Mouse (Mus musculus) brain, embryonic 18.5 days (tissue): ENCODE measurements around the gene Vars2.

ENCODE experiments used
- DNase-seq: peaks from one replicate; pipeline ENCODE4 v3.0.0-alpha.2; 2012; ENCODE audit warnings: low read depth, low spot score

The Vars2 gene

DNA sequence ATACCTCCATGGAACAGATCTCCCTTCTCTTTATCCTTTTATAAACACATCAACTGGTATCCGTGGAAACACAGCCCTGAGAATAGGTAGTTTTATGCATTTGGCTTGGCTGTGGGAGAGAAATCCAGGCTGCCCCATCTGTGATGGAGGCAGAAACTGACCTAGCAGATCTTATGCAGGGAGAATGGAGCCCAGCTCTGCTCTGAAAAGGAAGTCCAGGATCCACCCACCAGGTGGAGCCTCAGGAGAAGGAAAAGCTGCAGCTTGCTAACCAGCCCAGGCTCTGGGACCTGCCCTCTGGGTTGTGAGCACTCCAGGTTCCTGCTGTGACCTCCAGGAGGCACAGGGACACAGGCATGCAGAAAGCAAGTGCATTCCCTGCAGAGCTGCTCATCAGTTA is 33.4 kb downstream of the Vars2 start:
- no peak for DNase-seq

- no peak for DNase-seq
Observed at GRCm38 (mm10) chr17:35626537-35626936, 40.9 kb downstream of the Vars2 start, which contains the start of gene Gm9573. Gene Gm9573, minus strand, starts transcription at chr17:35626637.

GRCm38 (mm10) chr17:35617127-35617526 is 50.3 kb downstream of the Vars2 start:
- no peak for DNase-seq
